Mouse (Mus musculus) adrenal gland (tissue): ENCODE results near the gene Scp2.
"Not testable (repeated sequence)": the region's sequence is repeated elsewhere in the genome, so short reads cannot be mapped to it uniquely, and the experiment has no call there.

Experiments used
- intact Hi-C: fragments of 180-260 bp; cut with DNase I; formaldehyde crosslinking; loops from one replicate; pipeline ENCODE4 v1.15.1; 2025
- long read RNA-seq, 2 experiments: library from polyadenylated mRNA; unstranded; transcript quantifications; one replicate each; pipeline ENCODE4 v2.0.0; 2020; ENCODE audit warnings: borderline replicate concordance in 1 of 2; ENCODE audit not compliant: insufficient replicate concordance in 1 of 2

Gene Scp2
- long read RNA-seq, experiment 1, transcript Scp2-202 (5 exons, 772 nt): major isoform, 311 of 341 reads
- long read RNA-seq, experiment 1, transcript Scp2-201 (16 exons, 2,640 nt): minor isoform, 12 of 341 reads
- long read RNA-seq, experiment 1, partial matches to known transcripts: 6 of 341 reads
- long read RNA-seq, experiment 1, other reads (novel, unspliced or antisense): 11 of 341 reads
- long read RNA-seq, experiment 2, transcript Scp2-202 (5 exons, 772 nt): major isoform, 244 of 279 reads
- long read RNA-seq, experiment 2, transcript Scp2-201 (16 exons, 2,640 nt): minor isoform, 16 of 279 reads
- long read RNA-seq, experiment 2, partial matches to known transcripts: 5 of 279 reads
- long read RNA-seq, experiment 2, other reads (novel, unspliced or antisense): 13 of 279 reads

DNA sequence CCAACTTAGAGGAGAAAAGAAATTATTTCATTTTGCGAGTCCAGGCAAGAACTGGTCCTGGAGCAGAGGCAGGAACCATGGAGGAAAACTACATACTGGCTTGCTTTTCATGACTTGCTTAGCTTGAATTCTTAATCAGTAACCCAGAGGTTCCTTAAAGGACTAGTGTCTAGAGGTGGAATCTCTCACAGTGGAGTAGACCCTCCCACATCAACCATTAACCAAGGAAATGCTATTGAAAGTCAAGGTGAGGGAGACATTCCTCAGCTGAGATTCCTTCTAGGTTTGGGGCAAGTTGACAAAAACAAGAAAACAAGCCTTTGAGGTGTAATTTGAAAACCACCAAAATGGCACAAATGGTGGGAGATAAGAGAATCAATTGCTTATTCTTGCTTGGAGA lies at the start of gene Scp2:
Gene Scp2 (minus strand): TSS at position 119 of the 400 bp plus-strand sequence.
- intact Hi-C loops: no loop called here

DNA sequence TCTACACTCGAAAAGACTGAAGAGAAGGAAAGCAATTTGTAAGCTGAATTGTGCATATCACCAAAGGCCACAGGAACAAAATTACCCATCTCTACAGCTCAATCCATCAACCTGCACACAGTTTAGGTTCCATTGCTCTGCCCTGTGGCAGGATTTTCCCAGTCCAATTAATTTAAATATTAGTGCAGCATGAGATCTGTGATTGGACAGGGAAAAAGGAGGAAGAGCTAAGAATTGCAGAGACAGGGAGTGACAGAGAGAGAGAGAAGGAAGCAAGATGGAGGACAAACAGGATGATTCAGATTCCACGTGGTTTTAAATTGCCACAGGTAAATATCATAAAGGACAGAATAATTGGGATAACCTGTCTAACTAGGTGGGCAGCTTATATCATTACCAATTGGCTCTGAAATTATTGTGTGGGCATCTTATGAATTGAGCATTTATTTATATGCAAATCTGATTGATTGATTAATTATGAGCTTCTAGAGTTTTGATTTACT lies 48.1 kb upstream of the Scp2 start:
- intact Hi-C loops: no loop called here

DNA sequence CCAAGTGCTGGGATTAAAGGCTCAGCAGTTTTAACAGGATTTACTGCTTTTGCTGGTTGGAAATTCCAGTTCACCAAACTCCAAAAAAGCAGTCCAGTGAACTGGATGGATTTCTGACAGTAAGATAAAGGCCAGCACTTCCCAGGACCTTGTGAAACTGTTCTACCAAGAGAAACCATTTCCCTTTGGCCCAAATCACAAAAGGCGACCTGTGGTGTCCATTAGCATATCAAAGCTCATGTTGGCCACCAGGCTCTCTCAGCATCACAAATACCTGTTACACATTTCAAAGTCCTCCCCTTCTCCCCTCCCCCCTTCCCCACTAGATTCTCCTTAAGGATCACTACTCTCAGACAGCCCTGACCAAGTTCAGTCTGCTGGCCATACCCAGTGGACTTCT lies 37.5 kb upstream of the Scp2 start:
- intact Hi-C loops: no loop called here

- intact Hi-C loops: loop anchor here (10.0 kb wide), 1 partner anchor 157 kb away; the partner anchor contains the start of gene Coa7
These were observed 23.3 kb upstream of the Scp2 start for GRCm38 (mm10) chr4:108168056-108168455.

- intact Hi-C loops: loop anchor here (10.0 kb wide), 1 partner anchor 158 kb away; the partner anchor contains the start of gene Coa7
These were observed 22.1 kb upstream of the Scp2 start for GRCm38 (mm10) chr4:108166874-108167273.

DNA sequence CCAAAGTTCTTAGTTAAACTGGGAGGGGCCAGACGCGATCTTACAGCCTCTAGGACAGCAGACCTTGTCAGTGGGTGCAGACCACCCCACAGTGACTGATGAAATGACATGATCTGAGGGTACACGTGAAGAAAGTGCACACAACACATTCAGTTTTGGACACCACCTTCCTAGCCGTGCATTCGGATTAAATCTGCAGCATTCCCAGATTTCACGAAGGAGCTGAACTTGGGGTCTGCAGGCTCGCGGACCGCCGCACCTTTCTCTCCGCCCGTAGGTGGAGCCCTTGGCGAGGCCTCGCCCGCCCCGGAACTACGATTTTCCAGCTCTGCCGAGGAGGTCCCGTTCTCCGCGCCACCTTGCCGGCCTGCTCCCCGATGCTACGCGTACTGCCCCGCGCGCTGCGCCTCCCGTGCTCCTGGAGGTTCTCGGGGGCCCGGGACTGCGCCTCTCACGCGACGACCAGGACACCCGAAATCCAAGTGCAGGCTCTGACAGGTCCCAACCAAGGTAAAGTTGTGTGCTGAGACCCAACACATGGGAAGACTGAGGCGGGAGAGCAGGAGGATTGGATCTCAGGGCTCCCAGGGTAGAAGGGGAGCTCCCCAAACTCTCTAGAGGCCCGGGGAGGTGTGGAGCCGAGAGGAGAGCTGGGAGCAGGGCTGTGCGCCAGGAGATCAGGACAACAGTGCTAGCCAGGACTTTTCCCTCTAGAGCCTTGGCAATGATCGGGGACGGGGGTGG lies 20.5 kb upstream of the Scp2 start, which contains the start of gene Echdc2:
Gene Echdc2 (plus strand): TSS at position 286 of the 744 bp plus-strand sequence.
- intact Hi-C loops: loop anchor here (10.0 kb wide), 1 partner anchor 159 kb away; the partner anchor contains the start of gene Coa7

GRCm38 (mm10) chr4:108163291-108163690 lies 18.5 kb upstream of the Scp2 start:
- intact Hi-C loops: loop anchor here (10.0 kb wide), 1 partner anchor 162 kb away; the partner anchor contains the start of gene Coa7

DNA sequence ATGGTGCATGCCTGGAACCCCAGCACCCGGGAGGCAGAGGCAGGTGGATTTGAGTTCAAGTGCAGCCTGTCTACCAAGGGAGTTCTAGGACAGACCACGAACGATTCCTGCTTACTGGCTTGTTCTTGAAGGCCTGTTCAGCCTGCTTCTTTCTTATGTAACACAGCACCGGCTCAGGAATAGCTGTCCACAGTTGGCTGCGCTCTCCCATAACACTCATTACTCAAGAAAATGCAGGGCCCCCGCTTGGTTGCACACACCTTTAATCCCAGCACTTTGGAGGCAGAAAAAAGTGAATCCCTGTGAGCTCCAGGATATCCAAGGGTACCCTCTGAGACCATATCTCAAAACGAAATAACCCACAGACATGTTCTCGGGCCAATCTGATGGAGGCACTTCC lies 17.1 kb upstream of the Scp2 start:
- intact Hi-C loops: loop anchor here (10.0 kb wide), 1 partner anchor 163 kb away; the partner anchor contains the start of gene Coa7

- intact Hi-C loops: not testable (repeated sequence)
These were observed 10.3 kb upstream of the Scp2 start for GRCm38 (mm10) chr4:108155141-108155540.

DNA sequence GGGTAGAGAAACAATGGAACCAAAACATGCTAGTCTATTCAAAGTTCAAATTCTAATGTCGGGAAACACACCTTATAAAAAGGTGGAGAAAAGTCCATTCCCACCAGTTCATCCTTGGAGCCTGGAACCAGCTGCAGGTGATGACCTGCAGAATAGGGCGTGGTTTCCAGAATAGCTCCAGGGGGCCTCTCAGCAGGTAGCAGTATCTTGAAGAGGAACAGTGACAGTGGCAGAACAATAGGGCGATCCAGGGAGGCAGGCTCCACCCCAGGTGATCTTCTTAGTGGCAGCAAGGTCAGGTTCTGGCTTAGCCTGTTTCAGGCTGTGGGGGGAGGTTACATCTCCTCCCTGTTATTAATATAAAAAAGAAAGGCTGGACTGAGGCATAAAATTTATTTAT lies 756 bp upstream of the Scp2 start:
- intact Hi-C loops: not testable (repeated sequence)

GRCm38 (mm10) chr4:108143778-108144177 lies 1.0 kb downstream of the Scp2 start:
- intact Hi-C loops: no loop called here

- intact Hi-C loops: not testable (repeated sequence)
These were observed 1.6 kb downstream of the Scp2 start for GRCm38 (mm10) chr4:108143178-108143577.

GRCm38 (mm10) chr4:108136938-108137337 lies 7.9 kb downstream of the Scp2 start:
- intact Hi-C loops: no loop called here

GRCm38 (mm10) chr4:108130452-108130851 lies 14.3 kb downstream of the Scp2 start:
- intact Hi-C loops: no loop called here

- intact Hi-C loops: no loop called here
These were observed 16.5 kb downstream of the Scp2 start for GRCm38 (mm10) chr4:108128339-108128738.

DNA sequence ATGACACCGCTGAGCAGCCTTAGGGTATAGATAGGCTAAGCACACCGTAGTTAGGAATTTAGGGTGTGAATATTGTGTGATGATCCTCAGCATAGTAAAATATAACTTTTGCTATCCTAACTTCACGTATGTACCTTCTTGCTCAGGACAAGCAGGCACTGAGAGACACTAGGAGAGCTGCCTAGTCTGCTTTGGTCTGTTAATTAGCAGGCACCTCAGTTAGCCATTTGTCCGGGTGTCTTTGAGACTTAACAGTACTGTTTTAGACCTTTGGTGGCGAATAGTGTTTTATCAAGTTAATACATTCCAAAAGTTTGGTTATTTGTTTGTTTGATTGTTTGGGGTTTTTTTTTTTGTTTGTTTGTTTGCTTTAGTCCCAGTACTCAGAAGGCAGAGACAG lies 17.3 kb downstream of the Scp2 start:
- intact Hi-C loops: no loop called here

DNA sequence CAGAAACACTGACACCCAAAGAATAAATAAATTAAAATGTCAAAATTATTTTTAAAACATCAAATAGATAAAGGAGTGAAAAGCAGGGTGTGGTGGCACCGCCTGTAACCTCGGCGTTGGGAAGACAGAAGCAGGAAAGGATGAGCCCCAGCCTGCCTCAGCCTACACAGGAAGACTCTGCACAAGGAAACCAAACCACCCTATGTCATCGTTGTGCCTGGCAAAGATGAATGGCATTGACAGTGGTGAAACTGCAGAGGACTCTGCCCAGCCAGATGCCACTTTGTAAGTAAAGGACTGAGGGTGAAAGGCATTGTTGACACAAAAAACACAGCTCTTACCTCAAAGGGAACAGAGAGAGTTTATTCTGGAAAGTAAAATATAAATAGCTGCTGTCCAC lies 18.5 kb downstream of the Scp2 start:
- intact Hi-C loops: no loop called here

- intact Hi-C loops: no loop called here
These were observed 20.7 kb downstream of the Scp2 start for GRCm38 (mm10) chr4:108124104-108124503.

DNA sequence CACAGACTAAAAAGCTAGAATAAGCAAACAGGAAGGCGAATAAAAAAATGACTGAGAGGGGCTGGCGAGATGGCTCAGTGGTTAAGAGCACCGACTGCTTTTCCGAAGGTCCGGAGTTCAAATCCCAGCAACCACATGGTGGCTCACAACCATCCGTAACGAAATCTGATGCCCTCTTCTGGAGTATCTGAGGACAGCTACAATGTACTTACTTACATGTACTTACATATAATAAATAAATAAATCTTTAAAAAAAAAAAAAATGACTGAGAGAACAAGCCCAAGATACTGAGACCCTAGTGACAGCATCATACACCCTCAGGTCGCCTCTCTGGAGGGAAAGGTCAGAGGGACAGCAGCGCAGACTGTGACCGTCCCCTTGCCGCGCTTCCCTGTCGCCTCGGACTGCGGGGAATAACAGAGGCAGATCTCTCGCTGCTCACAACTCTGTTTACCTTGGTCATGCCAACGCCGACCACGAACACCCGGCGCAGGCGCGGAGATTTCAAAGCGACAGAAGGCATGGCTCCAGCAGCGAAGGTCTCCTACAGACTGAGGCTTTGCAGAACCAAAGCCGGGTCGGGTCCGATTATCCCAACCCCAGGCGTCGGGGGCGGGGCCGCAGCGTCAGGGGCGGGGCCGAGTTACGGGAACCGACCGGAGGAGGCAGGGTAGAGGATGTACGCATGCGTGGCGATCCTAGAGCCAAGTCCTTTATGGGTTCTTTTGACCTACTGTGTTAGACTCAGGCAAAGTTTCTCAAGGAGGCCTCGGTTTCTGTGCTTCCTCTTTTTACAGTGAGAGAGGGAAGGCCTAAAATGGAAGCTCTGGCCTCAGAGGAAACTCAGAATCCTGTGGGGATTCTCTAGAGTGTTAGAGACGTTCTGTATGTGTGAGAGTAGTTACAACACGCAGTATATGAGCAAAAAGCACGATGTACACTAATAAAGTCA lies 26.6 kb downstream of the Scp2 start:
- intact Hi-C loops: no loop called here

GRCm38 (mm10) chr4:108117488-108117887 lies 27.3 kb downstream of the Scp2 start:
- intact Hi-C loops: no loop called here

DNA sequence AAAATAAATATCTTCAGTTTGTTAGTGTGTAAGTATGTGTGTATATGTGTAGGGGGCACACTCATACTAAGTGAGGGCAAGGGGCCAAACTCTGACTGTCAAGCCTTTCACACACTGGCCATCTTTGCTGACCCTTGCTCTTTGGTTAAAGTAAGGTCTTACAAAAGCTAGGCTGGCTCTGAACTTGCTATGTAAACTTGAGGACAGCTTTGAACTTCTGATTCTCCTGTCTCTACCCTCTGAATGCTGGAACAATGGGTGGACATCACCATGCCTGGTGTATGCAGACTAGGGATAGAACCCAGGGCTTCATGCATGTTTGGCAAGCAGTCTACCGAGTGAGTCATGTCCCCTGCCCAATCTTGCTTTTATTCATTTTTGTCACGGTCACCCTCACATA lies 28.3 kb downstream of the Scp2 start:
- intact Hi-C loops: no loop called here
